24 mouse cellular contexts compared by ENCODE assay signal in genomic region chr5:6716179-6716578, GRCm38 (mm10).
DNase-seq lines count a peak whose midpoint lies in the region; ATAC-seq and TF ChIP-seq lines count a peak whose summit lies in the region.
"Had no signal": no experiment of that assay in that cellular context is flagged by ENCODE, and none has a peak within 500 bp of the region (broad histone marks: within the 10 kb centered on the region; RNA-seq: fewer than 3 reads in every experiment).

No protein-coding gene starts in this region.

- H3K9ac ChIP-seq in heart, adult 2 months (ENCODE audit: low read depth, low read length) = no peak overlapping the region
- H3K9ac ChIP-seq in liver, postnatal 0 days (replicated peaks) = no peak overlapping the region
- no peak overlapping the region for H3K9ac ChIP-seq in liver, embryonic 12.5 days
- H3K9ac ChIP-seq: embryonic facial prominence, embryonic 15.5 days; forebrain, postnatal 0 days; hindbrain, embryonic 14.5 days; intestine, embryonic 15.5 days had no signal

- H3K27me3 ChIP-seq in heart, embryonic 10.5 days (ENCODE audit: insufficient read depth, poor library complexity, severe bottlenecking) = no peaks in the 10 kb centered on the region
- H3K27me3 ChIP-seq in heart, adult 2 months (ENCODE audit: control insufficient read depth, insufficient read depth, low read length) = no peaks in the 10 kb centered on the region
- no peaks in the 10 kb centered on the region for H3K27me3 ChIP-seq in liver, postnatal 0 days (ENCODE audit: insufficient read depth, low read length)
- H3K27me3 ChIP-seq in liver, embryonic 12.5 days (replicated peaks) = no peaks in the 10 kb centered on the region
- H3K27me3 ChIP-seq: CH12.LX; embryonic facial prominence, embryonic 15.5 days; intestine, embryonic 15.5 days; Patski had no signal

- H3K36me3 ChIP-seq in heart, embryonic 10.5 days = no peaks in the 10 kb centered on the region
- H3K36me3 ChIP-seq in heart, adult 2 months (ENCODE audit: control insufficient read depth, insufficient read depth, low read length) = no peaks in the 10 kb centered on the region
- no peaks in the 10 kb centered on the region for H3K36me3 ChIP-seq in liver, postnatal 0 days (replicated peaks; ENCODE audit: insufficient read depth, low read length)
- no peaks in the 10 kb centered on the region for H3K36me3 ChIP-seq in liver, embryonic 12.5 days
- H3K36me3 ChIP-seq: embryonic facial prominence, embryonic 15.5 days; forebrain, embryonic 10.5 days; hindbrain, embryonic 10.5 days; intestine, embryonic 15.5 days had no signal

- H3K4me2 ChIP-seq in liver, postnatal 0 days (ENCODE audit: low read depth, low read length) = no peak overlapping the region
- 0 out of 2 replicates have a peak overlapping the region, but pooled peaks have one; percentile 2 for H3K4me2 ChIP-seq in liver, embryonic 12.5 days
- H3K4me2 ChIP-seq: embryonic facial prominence, embryonic 15.5 days; hindbrain, embryonic 14.5 days; intestine, embryonic 15.5 days had no signal

- H3K9me3 ChIP-seq in heart, embryonic 10.5 days = no peaks in the 10 kb centered on the region
- no peaks in the 10 kb centered on the region for H3K9me3 ChIP-seq in liver, postnatal 0 days (ENCODE audit: low read length)
- H3K9me3 ChIP-seq in liver, embryonic 12.5 days (replicated peaks) = no peaks in the 10 kb centered on the region
- H3K9me3 ChIP-seq: embryonic facial prominence, embryonic 15.5 days; forebrain, embryonic 10.5 days; hindbrain, embryonic 10.5 days; intestine, embryonic 15.5 days had no signal

- WGBS in heart, embryonic 10.5 days = 67% methylated on average over 1 of the region's 1 CpGs
- 46% methylated on average over 1 of the region's 1 CpGs for WGBS in heart, adult 2 months
- 47% methylated on average over 1 of the region's 1 CpGs for WGBS in liver, postnatal 0 days (ENCODE audit: insufficient replicate concordance)
- WGBS in liver, embryonic 12.5 days (ENCODE audit: insufficient replicate concordance) = 31% methylated on average over 1 of the region's 1 CpGs

- H3K4me1 ChIP-seq in heart, embryonic 10.5 days = no peaks in the 10 kb centered on the region
- H3K4me1 ChIP-seq in heart, adult 2 months (ENCODE audit: control insufficient read depth, insufficient read depth, low read length) = no peaks in the 10 kb centered on the region
- H3K4me1 ChIP-seq in liver, postnatal 0 days (ENCODE audit: insufficient read depth) = no peaks in the 10 kb centered on the region
- H3K4me1 ChIP-seq in liver, embryonic 12.5 days = no peaks in the 10 kb centered on the region
- H3K4me1 ChIP-seq: embryonic facial prominence, embryonic 15.5 days; forebrain, embryonic 10.5 days; hindbrain, embryonic 10.5 days; intestine, embryonic 15.5 days had no signal

- no peak overlapping the region for H3K27ac ChIP-seq in heart, embryonic 10.5 days
- H3K27ac ChIP-seq in heart, adult 2 months = no peak overlapping the region
- H3K27ac ChIP-seq in liver, postnatal 0 days (ENCODE audit: low read depth) = no peak overlapping the region
- H3K27ac ChIP-seq in liver, embryonic 12.5 days = no peak overlapping the region
- H3K27ac ChIP-seq: embryonic facial prominence, embryonic 15.5 days; forebrain, embryonic 10.5 days; gastrocnemius, adult 2 months; hindbrain, embryonic 10.5 days; hindbrain, embryonic 14.5 days; intestine, embryonic 15.5 days had no signal

- no peak for TF ChIP-seq CTCF in heart, adult 2 months (IDR thresholded peaks at IDR 0.05)
- no peak for TF ChIP-seq CTCF in liver, postnatal 0 days (IDR thresholded peaks at IDR 0.05; ENCODE audit: low read depth)

- H3K4me3 ChIP-seq in heart, embryonic 10.5 days = no peak overlapping the region
- no peak overlapping the region for H3K4me3 ChIP-seq in heart, adult 2 months
- no peak overlapping the region for H3K4me3 ChIP-seq in liver, postnatal 0 days (ENCODE audit: low read depth, low read length)
- no peak overlapping the region for H3K4me3 ChIP-seq in liver, embryonic 12.5 days
- H3K4me3 ChIP-seq: embryonic facial prominence, embryonic 15.5 days; erythroblast, embryonic 14.5 days; forebrain, embryonic 10.5 days; gastrocnemius, adult 2 months; hindbrain, embryonic 10.5 days; intestine, embryonic 15.5 days had no signal

- intact Hi-C loops in heart, adult 2 months (cut with DNase I) = no loop called here

- TF ChIP-seq POLR2A in heart, adult 2 months (IDR thresholded peaks at IDR 0.05; ENCODE audit: insufficient read depth, low read depth, low read length) = no peak

- no peak for TF ChIP-seq EP300 in heart, adult 2 months (IDR thresholded peaks at IDR 0.05; ENCODE audit: insufficient read depth, low read depth, low read length)
- TF ChIP-seq EP300 in liver, postnatal 0 days (IDR thresholded peaks at IDR 0.05; ENCODE audit: low read depth) = no peak

- no peaks in the 10 kb centered on the region for H3K79me2 ChIP-seq in heart, adult 2 months (replicated peaks; ENCODE audit: control insufficient read depth, insufficient read depth, low read length)

- no peak for ATAC-seq in liver, postnatal 0 days
- ATAC-seq in liver, embryonic 12.5 days = peak; percentile 100
- ATAC-seq: activated CD4-positive, CD25-positive, alpha-beta regulatory T cell, adult 4 months; forebrain, postnatal 0 days; intestine, embryonic 15.5 days; Patski had no signal

- peak; percentile 84 for DNase-seq in heart, embryonic 10.5 days (ENCODE audit: low spot score)
- no peak for DNase-seq in heart, adult 2 months
- peak; percentile 10 for DNase-seq in liver
- DNase-seq in liver, postnatal 0 days = no peak
- DNase-seq in yolk sac, embryonic 10.5 days (ENCODE audit: low spot score) = peak; percentile 8
- DNase-seq in urinary bladder, adult 2 months (ENCODE audit: low spot score) = no peak
- DNase-seq: adrenal gland, postnatal 14 days; cerebellum, adult 18-20 months; cerebellum, adult 9-11 months; cerebellum, postnatal 36 days; forebrain, postnatal 0 days; gastrocnemius, adult 2 months; gastrocnemius, postnatal 25 days; heart, postnatal 10 days had no signal

Comparison
In these comparisons a context has a peak if more than half of its experiments do, and no peak if none do; other contexts are left out.
1. DNase-seq: peak in heart, embryonic 10.5 days (single experiment), liver (single experiment) and yolk sac, embryonic 10.5 days (single experiment); none in heart, adult 2 months (0 of 2), liver, postnatal 0 days (single experiment) and urinary bladder, adult 2 months (single experiment).